Mouse (Mus musculus): ENCODE measurements around the gene Inpp5d. TPM values are rescaled to one million over a fixed set of nuclear protein-coding genes. Genes with fewer than 3 reads are reported as not detected.

Gene Inpp5d
- polyA plus RNA-seq (2012; rRNA removed): 204 and 282 TPM in 2 replicates

- Histone ChIP-seq H3K36me3 (ENCODE audit: control insufficient read depth, insufficient read depth, low read length) (peaks cover 4% of the 10 kb centered on the region; the same call in 1 of the 2 replicates), H3K4me1 (ENCODE audit: control insufficient read depth, insufficient read depth, insufficient read length) (peaks cover 36% of the 10 kb centered on the region; the same call in 1 of the 2 replicates), H3K27me3 (ENCODE audit: control insufficient read depth, insufficient read depth, low read length) (no peaks in the 10 kb centered on the region), H3K4me3 (ENCODE audit: extremely low read depth, insufficient read depth, insufficient read length) (peak within 1 kb of the TSS; percentile 84), H3K27ac (ENCODE audit: insufficient read depth, low read length) (peak within 1 kb of the TSS; percentile 97)
- no peak for TF ChIP-seq CTCF (IDR thresholded peaks at IDR 0.05; ENCODE audit: extremely low read depth, insufficient read depth, insufficient read length, insufficient replicate concordance)
- peak; percentile 90 for TF ChIP-seq POLR2A (IDR thresholded peaks at IDR 0.05; ENCODE audit: low read depth, low read length)
- DNase-seq (ENCODE audit: low read depth in 1 of 2, low spot score in 2 of 2): peak; percentile 77 to 78
- 3% methylated on average over 12 of the region's 12 CpGs for WGBS
Observed at GRCm38 (mm10) chr1:87620211-87620668, at the start of gene Inpp5d. Inpp5d (plus strand) TSS chr1:87620312.

GRCm38 (mm10) chr1:87573261-87573660, 46.9 kb upstream of the Inpp5d start:
- H3K27ac ChIP-seq (ENCODE audit: insufficient read depth, low read length): no peak overlapping the region
- no peak overlapping the region for H3K4me3 ChIP-seq (ENCODE audit: extremely low read depth, insufficient read depth, insufficient read length)
- no peaks in the 10 kb centered on the region for H3K36me3 ChIP-seq (ENCODE audit: control insufficient read depth, insufficient read depth, low read length)
- H3K27me3 ChIP-seq (ENCODE audit: control insufficient read depth, insufficient read depth, low read length): no peaks in the 10 kb centered on the region
- TF ChIP-seq POLR2A (IDR thresholded peaks at IDR 0.05; ENCODE audit: low read depth, low read length) (no peak), CTCF (IDR thresholded peaks at IDR 0.05; ENCODE audit: extremely low read depth, insufficient read depth, insufficient read length, insufficient replicate concordance) (no peak)
- no peak for DNase-seq (ENCODE audit: low read depth in 1 of 2, low spot score in 2 of 2)
- WGBS: 77% methylated on average over 5 of the region's 5 CpGs
- H3K4me1 ChIP-seq (ENCODE audit: control insufficient read depth, insufficient read depth, insufficient read length): no peaks in the 10 kb centered on the region

- Histone ChIP-seq H3K4me1 (ENCODE audit: control insufficient read depth, insufficient read depth, insufficient read length) (no peaks in the 10 kb centered on the region), H3K36me3 (ENCODE audit: control insufficient read depth, insufficient read depth, low read length) (no peaks in the 10 kb centered on the region), H3K4me3 (ENCODE audit: extremely low read depth, insufficient read depth, insufficient read length) (no peak within 1 kb of the TSS), H3K27me3 (ENCODE audit: control insufficient read depth, insufficient read depth, low read length) (no peaks in the 10 kb centered on the region), H3K27ac (ENCODE audit: insufficient read depth, low read length) (no peak within 1 kb of the TSS)
- no peak for DNase-seq (ENCODE audit: low read depth in 1 of 2, low spot score in 2 of 2)
- WGBS: 86% methylated on average over 6 of the region's 6 CpGs
- no peak for TF ChIP-seq CTCF (IDR thresholded peaks at IDR 0.05; ENCODE audit: extremely low read depth, insufficient read depth, insufficient read length, insufficient replicate concordance)
- TF ChIP-seq POLR2A (IDR thresholded peaks at IDR 0.05; ENCODE audit: low read depth, low read length): no peak
Observed at GRCm38 (mm10) chr1:87573800-87574215, 46.3 kb upstream of the Inpp5d start, which contains the start of gene Ngef. Ngef (minus strand) TSS chr1:87573870.

GRCm38 (mm10) chr1:87574353-87574752, 45.8 kb upstream of the Inpp5d start:
- H3K4me3 ChIP-seq (ENCODE audit: extremely low read depth, insufficient read depth, insufficient read length): no peak overlapping the region
- 88% methylated on average over 6 of the region's 6 CpGs for WGBS
- no peak overlapping the region for H3K27ac ChIP-seq (ENCODE audit: insufficient read depth, low read length)

DNA sequence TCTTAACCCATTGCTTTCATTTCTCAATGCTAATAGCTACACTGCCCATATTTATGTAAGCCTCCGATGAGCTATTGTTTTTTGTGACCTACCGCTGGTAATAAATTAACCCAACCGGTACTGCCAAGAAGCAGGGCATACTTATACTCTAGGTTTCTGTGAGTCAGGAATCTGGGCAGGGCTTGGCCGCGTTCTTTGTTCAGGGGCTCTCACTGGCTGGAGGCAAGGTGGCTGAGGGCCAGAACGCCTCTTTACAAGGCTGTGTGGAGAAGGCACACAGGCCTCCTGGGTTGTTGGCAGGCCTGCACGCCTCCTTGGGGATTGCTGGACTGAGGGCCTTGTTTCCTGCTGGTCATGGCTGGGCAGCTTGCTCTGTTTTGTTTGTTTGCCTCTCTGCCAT, 45.3 kb upstream of the Inpp5d start:
- 75% methylated on average over 7 of the region's 7 CpGs for WGBS
- H3K27ac ChIP-seq (ENCODE audit: insufficient read depth, low read length): no peak overlapping the region

More at GRCm38 (mm10) chr1:87574353-87574752, 45.8 kb upstream of the Inpp5d start:
- DNase-seq (ENCODE audit: low read depth in 1 of 2, low spot score in 2 of 2): no peak
- TF ChIP-seq CTCF (IDR thresholded peaks at IDR 0.05; ENCODE audit: extremely low read depth, insufficient read depth, insufficient read length, insufficient replicate concordance) (no peak), POLR2A (IDR thresholded peaks at IDR 0.05; ENCODE audit: low read depth, low read length) (no peak)
- no peaks in the 10 kb centered on the region for H3K36me3 ChIP-seq (ENCODE audit: control insufficient read depth, insufficient read depth, low read length)
- no peaks in the 10 kb centered on the region for H3K27me3 ChIP-seq (ENCODE audit: control insufficient read depth, insufficient read depth, low read length)
- H3K4me1 ChIP-seq (ENCODE audit: control insufficient read depth, insufficient read depth, insufficient read length): no peaks in the 10 kb centered on the region

GRCm38 (mm10) chr1:87578965-87579364, 41.1 kb upstream of the Inpp5d start:
- 88% methylated on average over 6 of the region's 6 CpGs for WGBS
- no peaks in the 10 kb centered on the region for H3K4me1 ChIP-seq (ENCODE audit: control insufficient read depth, insufficient read depth, insufficient read length)
- no peak overlapping the region for H3K27ac ChIP-seq (ENCODE audit: insufficient read depth, low read length)
- TF ChIP-seq CTCF (IDR thresholded peaks at IDR 0.05; ENCODE audit: extremely low read depth, insufficient read depth, insufficient read length, insufficient replicate concordance) (no peak), POLR2A (IDR thresholded peaks at IDR 0.05; ENCODE audit: low read depth, low read length) (no peak)
- H3K4me3 ChIP-seq (ENCODE audit: extremely low read depth, insufficient read depth, insufficient read length): no peak overlapping the region
- DNase-seq (ENCODE audit: low read depth in 1 of 2, low spot score in 2 of 2): no peak
- no peaks in the 10 kb centered on the region for H3K36me3 ChIP-seq (ENCODE audit: control insufficient read depth, insufficient read depth, low read length)
- H3K27me3 ChIP-seq (ENCODE audit: control insufficient read depth, insufficient read depth, low read length): no peaks in the 10 kb centered on the region

More for the DNA sequence above, 45.3 kb upstream of the Inpp5d start:
- H3K27me3 ChIP-seq (ENCODE audit: control insufficient read depth, insufficient read depth, low read length): no peaks in the 10 kb centered on the region
- no peaks in the 10 kb centered on the region for H3K36me3 ChIP-seq (ENCODE audit: control insufficient read depth, insufficient read depth, low read length)
- H3K4me1 ChIP-seq (ENCODE audit: control insufficient read depth, insufficient read depth, insufficient read length): no peaks in the 10 kb centered on the region
- DNase-seq (ENCODE audit: low read depth in 1 of 2, low spot score in 2 of 2): no peak
- TF ChIP-seq POLR2A (IDR thresholded peaks at IDR 0.05; ENCODE audit: low read depth, low read length): no peak
- no peak for TF ChIP-seq CTCF (IDR thresholded peaks at IDR 0.05; ENCODE audit: extremely low read depth, insufficient read depth, insufficient read length, insufficient replicate concordance)
- no peak overlapping the region for H3K4me3 ChIP-seq (ENCODE audit: extremely low read depth, insufficient read depth, insufficient read length)

GRCm38 (mm10) chr1:87580824-87581223, 39.3 kb upstream of the Inpp5d start:
- H3K27me3 ChIP-seq (ENCODE audit: control insufficient read depth, insufficient read depth, low read length): no peaks in the 10 kb centered on the region
- H3K4me3 ChIP-seq (ENCODE audit: extremely low read depth, insufficient read depth, insufficient read length): no peak overlapping the region
- no peaks in the 10 kb centered on the region for H3K36me3 ChIP-seq (ENCODE audit: control insufficient read depth, insufficient read depth, low read length)
- WGBS: 42% methylated on average over 3 of the region's 3 CpGs
- no peak for DNase-seq (ENCODE audit: low read depth in 1 of 2, low spot score in 2 of 2)
- H3K27ac ChIP-seq (ENCODE audit: insufficient read depth, low read length): no peak overlapping the region
- no peaks in the 10 kb centered on the region for H3K4me1 ChIP-seq (ENCODE audit: control insufficient read depth, insufficient read depth, insufficient read length)
- TF ChIP-seq CTCF (IDR thresholded peaks at IDR 0.05; ENCODE audit: extremely low read depth, insufficient read depth, insufficient read length, insufficient replicate concordance): no peak
- no peak for TF ChIP-seq POLR2A (IDR thresholded peaks at IDR 0.05; ENCODE audit: low read depth, low read length)
